Mouse (Mus musculus) thymus, postnatal 0 days (tissue): Measurements from ENCODE around the gene Aoah. TPM values are rescaled to one million over a fixed set of nuclear protein-coding genes. Genes with fewer than 3 reads are reported as not detected.
A peak's percentile ranks its signal among the peaks of the same experiment; 100 is the strongest.

ENCODE experiments used
- DNase-seq: peaks from one replicate; pipeline ENCODE4 v3.0.0-alpha.2; 2015; ENCODE audit warnings: low spot score
- polyA plus RNA-seq: library from polyadenylated mRNA; unstranded; fragments of >200 nt; fragmentation: Nextera tagmentation; extraction: Ambion mirVana; gene quantifications from 2 replicates; pipeline ENCODE4 v1.2.1, GENCODE M21; 2015

The Aoah gene
- 0.84 and 1.4 TPM in 2 replicates for polyA plus RNA-seq

DNA sequence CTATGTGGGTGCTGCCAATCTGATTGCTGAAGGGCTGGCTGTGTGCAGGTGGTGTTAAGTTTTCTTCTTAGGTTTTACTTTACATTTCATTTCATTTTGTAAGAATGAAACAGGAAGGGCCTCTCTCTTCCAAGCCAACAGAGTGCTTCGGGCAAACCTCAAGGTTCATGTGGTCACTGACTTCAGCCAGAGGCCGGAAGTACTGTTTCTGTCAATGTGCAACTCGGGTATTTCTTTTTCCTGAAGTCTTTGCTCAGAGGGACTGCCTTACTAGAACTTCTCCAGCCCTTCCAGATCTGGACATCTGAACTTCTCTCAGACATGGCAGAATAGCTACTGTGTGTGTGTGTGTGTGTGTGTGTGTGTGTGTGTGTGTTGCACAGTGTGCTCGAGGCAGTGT is at the start of gene Aoah:
TSS of gene Aoah (plus strand) at position 213 of the 400 bp plus-strand sequence.
- DNase-seq: no peak

DNA sequence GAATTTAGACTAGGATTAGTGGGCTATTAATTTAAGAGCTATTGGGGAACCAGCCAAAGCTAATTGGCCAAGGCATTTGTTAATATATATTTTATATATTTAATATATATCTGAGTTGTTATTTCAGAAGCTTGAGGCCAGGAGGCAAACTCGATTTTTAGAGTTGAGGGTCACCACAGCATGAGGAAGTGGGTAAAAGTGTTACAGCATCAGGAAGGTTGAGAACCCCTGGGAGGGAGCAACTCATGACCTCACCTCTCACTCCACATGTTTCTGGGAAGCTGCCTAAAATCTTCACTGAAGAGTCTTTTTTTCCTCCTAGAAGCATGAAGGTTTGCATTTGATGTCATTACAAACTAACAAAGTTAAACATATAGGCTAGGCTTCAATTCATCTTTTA is 39.1 kb upstream of the Aoah start:
- no peak for DNase-seq

GRCm38 (mm10) chr13:20783648-20784047 is 10.3 kb upstream of the Aoah start:
- DNase-seq: no peak

GRCm38 (mm10) chr13:20784060-20784459 is 9.9 kb upstream of the Aoah start:
- no peak for DNase-seq

DNA sequence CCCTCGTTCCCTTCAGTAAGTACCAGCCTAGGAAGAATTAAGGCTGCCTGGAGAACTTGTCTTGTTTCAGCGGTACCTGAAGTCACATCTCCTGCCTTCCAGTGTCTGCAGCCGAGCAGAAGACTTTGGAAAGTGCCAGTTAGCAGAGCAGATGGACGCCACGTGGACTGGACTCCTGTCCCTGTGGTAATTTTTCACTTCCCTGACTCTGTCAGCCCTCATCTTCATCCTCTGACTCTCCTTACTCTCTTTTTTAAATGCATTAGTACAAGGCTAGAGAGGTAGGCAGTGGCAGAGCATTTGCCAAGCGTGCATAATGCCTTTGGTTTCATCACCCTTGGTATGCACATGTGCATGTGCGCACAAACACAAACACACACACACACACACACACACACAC is 8.0 kb upstream of the Aoah start:
- no peak for DNase-seq

DNA sequence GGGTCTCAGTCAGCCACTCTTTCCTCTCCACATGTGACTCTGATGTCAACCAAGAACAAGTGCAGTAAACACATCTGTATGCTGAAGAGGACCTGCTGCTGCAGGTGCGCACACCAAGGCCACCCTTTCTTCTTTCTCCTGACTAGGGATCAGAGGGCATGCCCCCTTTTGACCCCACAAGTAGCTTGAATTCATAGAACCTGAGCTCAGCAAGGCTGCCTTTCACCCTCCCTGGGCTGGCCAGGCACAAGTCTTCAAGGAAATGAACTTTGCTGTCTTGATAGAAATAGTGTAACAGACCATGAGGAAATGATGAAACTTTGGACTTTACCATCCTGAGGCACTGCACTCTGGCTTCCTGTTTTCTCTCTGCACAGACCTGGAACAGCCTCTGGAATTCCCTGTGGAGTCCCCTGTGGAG is 7.1 kb upstream of the Aoah start:
- peak; percentile 56 for DNase-seq

- no peak for DNase-seq
Observed at GRCm38 (mm10) chr13:20787952-20788351, 6.0 kb upstream of the Aoah start.

DNA sequence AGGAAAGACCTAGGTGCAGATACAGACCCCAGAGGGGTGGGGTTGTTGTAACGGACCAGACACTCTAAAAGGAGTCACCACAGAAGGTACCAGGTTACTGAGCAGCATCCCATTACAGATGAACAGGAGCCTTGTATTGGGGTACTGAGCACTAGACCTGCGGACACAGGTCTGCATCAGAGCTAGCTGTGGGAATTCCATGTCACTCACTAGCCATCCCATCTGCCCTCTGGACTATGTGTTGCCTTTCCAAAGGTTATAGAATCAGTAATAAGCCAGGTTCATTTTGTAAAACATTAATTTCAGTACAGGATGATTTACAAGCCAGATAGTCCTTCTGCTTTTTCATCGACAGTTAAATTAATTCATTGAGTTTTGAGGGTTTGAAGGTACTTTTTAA is 2.7 kb downstream of the Aoah start:
- no peak for DNase-seq

GRCm38 (mm10) chr13:20798536-20798935 is 4.6 kb downstream of the Aoah start:
- peak; percentile 54 for DNase-seq

GRCm38 (mm10) chr13:20799772-20800171 is 5.9 kb downstream of the Aoah start:
- peak; percentile 53 for DNase-seq

- no peak for DNase-seq
Observed at GRCm38 (mm10) chr13:20800569-20800968, 6.7 kb downstream of the Aoah start.

DNA sequence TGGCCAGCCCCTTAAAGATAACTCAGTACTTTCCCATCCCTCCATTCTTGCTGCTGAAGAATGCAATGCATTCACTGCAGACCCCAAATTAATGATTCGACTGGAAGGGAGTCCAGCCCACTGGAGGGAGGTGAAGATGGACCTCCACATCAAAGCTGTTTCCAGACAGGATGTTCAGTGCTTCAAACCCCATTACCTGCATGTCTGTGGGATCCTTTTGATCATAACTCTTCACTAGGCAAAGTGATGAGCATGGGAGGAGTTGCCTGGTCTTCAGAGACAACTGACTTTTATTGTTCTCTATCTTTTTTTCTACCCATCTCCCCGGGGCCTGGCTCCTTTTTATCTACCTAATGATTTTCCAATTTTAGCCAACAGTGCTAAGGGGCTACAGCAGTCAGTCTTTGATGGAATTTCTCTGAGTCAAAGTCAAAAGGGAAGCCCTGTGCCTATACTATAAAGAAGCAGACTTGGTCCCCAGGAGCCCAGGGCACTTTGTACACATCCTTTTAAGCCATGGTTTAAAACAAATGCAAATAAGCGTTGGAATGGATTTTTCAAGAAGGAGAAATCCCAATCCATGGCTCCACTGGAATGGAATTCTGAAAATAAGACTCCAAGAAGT is 18.0 kb downstream of the Aoah start:
- no peak for DNase-seq

DNA sequence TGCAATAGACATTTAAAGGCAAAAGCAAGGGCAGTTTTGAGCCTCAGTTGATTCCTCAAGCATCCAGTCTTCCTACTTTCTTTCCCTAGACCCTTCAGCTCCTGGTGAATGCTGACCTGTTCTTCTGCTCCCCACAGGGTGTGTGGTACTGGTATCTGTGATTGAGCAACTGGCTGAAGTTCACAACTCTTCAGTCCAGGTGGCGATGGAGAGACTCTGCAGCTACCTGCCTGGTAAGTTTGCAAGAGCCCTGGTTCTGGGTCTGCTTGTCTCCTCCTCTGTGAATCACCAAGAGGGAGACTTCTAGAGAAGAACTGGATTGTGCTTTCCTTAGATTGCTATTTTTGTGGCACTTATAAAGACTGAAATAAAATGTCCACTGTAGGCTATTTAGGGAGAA is 22.5 kb downstream of the Aoah start:
- no peak for DNase-seq

DNA sequence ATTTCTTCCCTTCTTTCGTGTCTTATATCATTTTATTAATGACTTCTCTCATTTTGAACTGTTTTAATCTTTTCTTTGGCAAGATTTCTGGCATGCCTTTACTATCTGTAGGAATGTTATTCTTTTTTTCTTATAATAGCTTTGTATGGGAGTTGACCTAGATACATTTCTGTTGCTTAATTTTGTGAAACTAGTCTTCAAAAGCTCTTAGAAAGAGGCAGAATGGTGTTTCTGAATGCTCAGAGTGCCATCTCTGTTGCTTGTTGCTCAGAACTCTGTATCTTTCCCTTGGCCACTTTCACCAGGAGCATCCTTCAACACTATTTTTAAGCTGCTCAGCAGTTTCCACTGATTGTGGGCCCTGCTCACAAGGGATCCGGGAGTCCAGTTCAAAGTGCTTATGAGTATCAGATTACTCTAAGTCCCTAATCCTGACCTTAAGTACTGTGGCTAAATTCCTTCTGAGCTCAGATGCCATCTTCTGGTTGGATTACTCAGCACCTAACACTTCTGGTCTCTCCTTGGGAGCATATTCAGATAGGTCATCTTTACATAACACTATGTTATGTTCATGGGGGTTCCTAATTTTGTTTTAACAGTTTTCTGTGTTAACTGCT is 26.9 kb downstream of the Aoah start:
- DNase-seq: no peak

DNA sequence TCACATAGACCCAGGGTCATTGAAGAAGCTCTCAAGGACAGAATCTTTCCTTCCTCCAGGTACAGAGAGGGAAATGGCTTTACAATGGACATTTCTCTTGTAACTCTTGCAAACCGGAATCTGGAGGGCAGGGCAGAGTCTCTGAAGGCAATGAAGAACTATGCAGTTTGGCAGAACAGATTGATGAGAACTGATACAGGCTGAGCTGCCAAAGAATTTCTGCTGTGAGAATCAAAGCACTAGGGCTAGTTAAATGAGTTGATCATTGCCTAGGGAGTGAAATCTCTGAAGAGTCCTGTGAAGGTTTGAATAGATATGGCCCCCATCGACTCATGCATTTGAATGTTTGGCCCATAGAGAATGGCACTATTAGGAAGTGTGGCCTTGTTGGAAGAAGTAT is 34.8 kb downstream of the Aoah start:
- no peak for DNase-seq

GRCm38 (mm10) chr13:20829181-20829900 is 35.4 kb downstream of the Aoah start:
- DNase-seq: no peak

DNA sequence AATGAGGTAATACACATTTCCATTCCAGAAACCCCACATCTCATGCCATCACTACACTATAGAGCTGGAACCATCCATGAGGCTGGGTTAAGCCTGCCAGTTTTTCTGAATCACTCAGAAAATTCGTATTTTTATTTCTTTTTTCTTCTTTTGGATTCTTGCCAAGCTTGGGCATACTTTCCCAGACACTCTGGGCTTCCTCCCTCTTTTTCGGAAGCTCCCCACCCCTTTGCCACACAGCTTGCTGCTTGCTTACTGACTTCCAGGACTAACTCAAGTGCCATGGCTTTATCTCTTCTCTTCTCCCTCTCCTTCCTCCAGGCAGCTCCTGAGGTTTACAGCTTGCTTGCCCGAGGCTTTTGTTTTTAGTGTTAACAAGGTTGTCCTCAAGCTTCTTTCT is 62.0 kb downstream of the Aoah start:
- DNase-seq: no peak

- no peak for DNase-seq
Observed at GRCm38 (mm10) chr13:20899372-20899771, 105.5 kb downstream of the Aoah start.

DNA sequence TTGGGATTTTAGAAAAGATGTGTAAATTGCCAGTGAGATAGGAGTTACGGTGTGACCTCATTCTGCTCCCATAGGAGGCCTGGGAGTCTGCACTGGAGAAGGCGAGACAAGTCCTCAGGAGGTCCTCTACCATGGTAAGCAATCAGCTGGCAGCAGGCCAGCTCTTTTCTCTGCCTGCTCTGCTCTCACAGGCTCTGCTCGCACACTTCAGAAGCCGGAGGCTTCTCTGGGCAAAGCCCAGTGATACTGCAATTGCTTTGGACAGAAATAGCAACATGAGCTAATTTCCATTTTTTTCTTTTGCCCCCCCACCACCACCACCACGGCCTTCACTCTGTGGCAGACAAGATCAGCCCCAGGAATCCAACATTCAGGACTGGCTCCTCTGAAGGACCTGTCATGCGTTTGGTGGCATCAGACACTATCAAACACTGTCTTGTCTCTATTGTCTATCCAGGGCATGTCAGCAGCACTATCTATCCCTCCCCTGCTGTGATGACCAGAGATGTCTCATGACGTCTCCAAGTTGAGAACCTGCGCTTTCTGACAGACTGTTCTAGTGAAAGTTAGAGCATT is 106.6 kb downstream of the Aoah start:
- DNase-seq: no peak

GRCm38 (mm10) chr13:20900972-20901457 is 107.1 kb downstream of the Aoah start:
- DNase-seq: no peak

GRCm38 (mm10) chr13:20901634-20902135 is 107.8 kb downstream of the Aoah start:
- DNase-seq: no peak

GRCm38 (mm10) chr13:20904118-20904517 is 110.2 kb downstream of the Aoah start:
- DNase-seq: no peak
